Mouse (Mus musculus) right cerebral cortex, adult 18-20 months (tissue): ENCODE results near the gene Tmem52.
A peak's percentile ranks its signal among the peaks of the same experiment; 100 is the strongest.
"Not testable (repeated sequence)": the region's sequence is repeated elsewhere in the genome, so short reads cannot be mapped to it uniquely, and the experiment has no call there.

Experiments
- DNase-seq: peaks from one replicate; pipeline ENCODE4 v3.0.0; 2022; ENCODE audit warnings: mixed read lengths

Tmem52 gene

GRCm38 (mm10) chr4:155472716-155473290 is 3.9 kb downstream of the Tmem52 start:
- DNase-seq = no peak

- DNase-seq = no peak
These were observed 4.4 kb downstream of the Tmem52 start for GRCm38 (mm10) chr4:155473319-155473718.

- DNase-seq = not testable (repeated sequence)
These were observed 4.9 kb downstream of the Tmem52 start for GRCm38 (mm10) chr4:155473796-155474195.

GRCm38 (mm10) chr4:155481381-155482124 is 12.6 kb downstream of the Tmem52 start:
- peak; percentile 71 for DNase-seq

- no peak for DNase-seq
These were observed 13.2 kb downstream of the Tmem52 start for GRCm38 (mm10) chr4:155482125-155482480.

- DNase-seq = no peak
These were observed 14.0 kb downstream of the Tmem52 start for GRCm38 (mm10) chr4:155482733-155483540.

- no peak for DNase-seq
These were observed 16.6 kb downstream of the Tmem52 start for GRCm38 (mm10) chr4:155485521-155485920.

- no peak for DNase-seq
These were observed 18.8 kb downstream of the Tmem52 start for GRCm38 (mm10) chr4:155487746-155488145.

GRCm38 (mm10) chr4:155488232-155489025 is 19.5 kb downstream of the Tmem52 start:
- DNase-seq = peak; percentile 28

- no peak for DNase-seq
These were observed 20.4 kb downstream of the Tmem52 start for GRCm38 (mm10) chr4:155489101-155489970.

- DNase-seq = no peak
These were observed 21.5 kb downstream of the Tmem52 start for GRCm38 (mm10) chr4:155490456-155490855.

- peak; percentile 93 for DNase-seq
These were observed 22.1 kb downstream of the Tmem52 start, which contains the start of gene Gnb1 for GRCm38 (mm10) chr4:155490990-155491504. Gnb1 (plus strand) TSS chr4:155491361.

GRCm38 (mm10) chr4:155491529-155492130 is 22.7 kb downstream of the Tmem52 start:
- no peak for DNase-seq

GRCm38 (mm10) chr4:155492131-155492633 is 23.3 kb downstream of the Tmem52 start:
- DNase-seq = peak; percentile 38

- DNase-seq = no peak
These were observed 26.0 kb downstream of the Tmem52 start for GRCm38 (mm10) chr4:155494891-155495290.

GRCm38 (mm10) chr4:155497963-155498362 is 29.0 kb downstream of the Tmem52 start:
- DNase-seq = no peak

- no peak for DNase-seq
These were observed 32.2 kb downstream of the Tmem52 start for GRCm38 (mm10) chr4:155501126-155501525.

GRCm38 (mm10) chr4:155505067-155505466 is 36.2 kb downstream of the Tmem52 start:
- DNase-seq = no peak

- DNase-seq = no peak
These were observed 36.9 kb downstream of the Tmem52 start for GRCm38 (mm10) chr4:155505671-155506295.

- DNase-seq = no peak
These were observed 39.7 kb downstream of the Tmem52 start for GRCm38 (mm10) chr4:155508614-155509013.
